Mouse (Mus musculus) testis, adult 2 months (tissue): ENCODE measurements around the gene Usf1. TPM values are rescaled to one million over a fixed set of nuclear protein-coding genes. Genes with fewer than 3 reads are reported as not detected.

Experiments
- H3K27ac ChIP-seq: fragments of 200-500 bp; 2 replicates; pipeline ENCODE4 v1.5.1; 2012; ENCODE audit warnings: low read depth, low read length; ENCODE audit not compliant: control insufficient read depth, insufficient read depth
- H3K27me3 ChIP-seq: fragments of 200-500 bp; 2 replicates; pipeline ENCODE4 v1.6.1; 2012; ENCODE audit warnings: mild to moderate bottlenecking, low read length, moderate library complexity; ENCODE audit not compliant: control insufficient read depth, insufficient read depth
- H3K36me3 ChIP-seq: fragments of 200-500 bp; 2 replicates; pipeline ENCODE4 v1.6.1; 2012; ENCODE audit warnings: mild to moderate bottlenecking, low read length; ENCODE audit not compliant: control insufficient read depth, insufficient read depth
- H3K4me1 ChIP-seq: fragments of 200-500 bp; 2 replicates; pipeline ENCODE4 v1.6.1; 2012; ENCODE audit warnings: low read length; ENCODE audit not compliant: control insufficient read depth, insufficient read depth
- H3K4me3 ChIP-seq: fragments of 200-500 bp; 2 replicates; pipeline ENCODE4 v1.5.1; 2012; ENCODE audit warnings: low read depth, mild to moderate bottlenecking, low read length, moderate library complexity, mixed read lengths; ENCODE audit not compliant: control insufficient read depth
- CTCF ChIP-seq: fragments of 200-500 bp; IDR thresholded peaks from 2 replicates; pipeline ENCODE4 v1.5.1; 2012; ENCODE audit warnings: low read depth, mild to moderate bottlenecking, inconsistent platforms, low read length, moderate library complexity; ENCODE audit not compliant: control insufficient read depth, insufficient read depth, insufficient replicate concordance
- POLR2A ChIP-seq: fragments of 200-500 bp; IDR thresholded peaks from 2 replicates; pipeline ENCODE4 v1.6.1; 2012; ENCODE audit warnings: low read depth, mild to moderate bottlenecking, inconsistent platforms, low read length, moderate library complexity; ENCODE audit not compliant: control insufficient read depth
- polyA plus RNA-seq: library from polyadenylated mRNA; depleted of rRNA; stranded (reverse); fragments of >200 nt; gene quantifications from 2 replicates; pipeline ENCODE4 v1.2.3, GENCODE M21; 2012

Usf1 gene
- polyA plus RNA-seq, 1 experiment = 28.8 TPM

DNA sequence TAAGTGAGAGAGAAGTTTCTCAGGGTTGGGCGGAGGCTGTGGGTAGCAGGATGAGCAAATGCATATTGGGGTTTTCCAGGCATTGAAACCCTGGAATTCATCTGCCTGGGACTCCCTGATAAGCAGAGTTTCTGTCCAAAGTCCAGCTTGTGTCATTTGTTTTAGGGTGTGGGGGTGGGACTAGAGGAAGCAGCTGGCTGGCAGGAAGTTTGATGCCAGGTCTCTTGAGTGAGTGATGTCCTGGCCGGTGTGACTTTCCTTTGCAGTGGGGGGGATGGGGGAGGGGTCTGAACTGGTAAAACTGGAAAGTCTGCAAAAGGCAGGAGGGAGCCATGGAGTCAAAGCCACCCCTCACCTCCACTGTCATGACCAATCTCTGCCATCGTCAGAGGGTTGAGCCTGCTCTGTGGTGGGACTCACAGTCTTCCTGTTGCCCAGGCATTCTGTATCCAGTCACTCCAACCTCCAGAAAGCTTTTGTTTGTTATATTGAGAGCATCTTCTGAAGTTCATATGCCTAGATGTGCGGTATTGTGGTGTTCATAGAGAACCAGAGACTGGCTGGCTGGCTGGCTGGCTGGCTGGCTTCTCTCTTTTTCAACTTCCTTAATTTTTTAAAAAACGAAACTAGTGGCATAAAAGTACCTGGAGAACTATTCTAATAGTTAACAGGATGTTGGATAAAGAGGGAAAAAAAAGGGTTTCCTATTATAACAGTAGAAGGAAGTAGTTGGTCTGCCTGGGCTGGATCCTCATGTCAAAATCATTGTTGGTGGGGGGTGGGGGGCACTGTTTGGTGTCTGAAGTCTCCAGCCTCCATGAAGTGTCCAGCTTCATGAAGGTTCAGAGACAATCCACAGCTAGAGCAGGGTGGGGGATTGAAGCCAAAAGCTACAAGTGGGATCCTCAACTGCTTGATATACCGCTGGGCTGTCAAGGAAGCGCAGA is 30.6 kb downstream of the Usf1 start:
- Histone ChIP-seq H3K36me3 (no peaks in the 10 kb centered on the region), H3K27ac (no peak overlapping the region), H3K27me3 (no peaks in the 10 kb centered on the region), H3K4me3 (no peak overlapping the region), H3K4me1 (peaks cover 11% of the 10 kb centered on the region)
- TF ChIP-seq POLR2A (no peak), CTCF (no peak)

DNA sequence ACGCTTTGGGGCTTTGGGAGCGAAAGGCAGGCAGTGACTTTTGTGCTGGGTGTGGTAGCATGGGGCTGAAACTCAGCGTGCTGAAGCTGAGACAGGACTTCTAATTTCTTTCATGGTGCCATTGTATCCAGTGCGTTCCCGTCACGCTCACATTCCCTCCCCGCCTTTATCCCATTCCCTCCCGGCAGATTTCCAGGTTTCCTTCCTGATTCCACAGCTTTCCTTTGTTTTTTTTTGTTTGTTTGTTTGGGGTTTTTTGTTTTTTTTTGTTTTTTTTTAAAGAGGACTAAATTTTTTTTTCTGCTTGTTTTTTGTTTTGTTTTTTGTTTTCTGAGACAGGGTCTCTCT is 31.3 kb downstream of the Usf1 start:
- Histone ChIP-seq H3K4me3 (no peak overlapping the region), H3K27ac (no peak overlapping the region), H3K27me3 (no peaks in the 10 kb centered on the region), H3K4me1 (peaks cover 7% of the 10 kb centered on the region), H3K36me3 (no peaks in the 10 kb centered on the region)
- TF ChIP-seq CTCF (no peak), POLR2A (no peak)

DNA sequence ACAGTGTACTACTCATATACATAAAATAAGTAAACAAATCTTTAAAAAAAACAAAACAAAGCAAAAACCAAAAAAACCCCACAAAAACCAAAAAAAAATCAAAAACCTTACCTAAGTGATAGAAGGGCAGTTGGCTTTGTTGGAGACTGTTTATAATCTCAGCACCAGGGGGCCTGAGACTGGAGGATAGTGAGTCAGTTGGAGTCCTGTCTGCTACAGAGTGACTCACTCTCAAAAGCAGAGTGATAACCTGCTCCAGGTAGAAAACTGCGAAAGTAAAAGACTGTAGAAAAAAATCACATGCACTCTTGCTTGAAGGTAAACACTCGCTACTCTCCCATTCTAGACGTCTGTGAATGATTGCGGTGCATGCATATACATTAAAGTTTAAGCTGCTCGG is 33.9 kb downstream of the Usf1 start:
- Histone ChIP-seq H3K27me3 (no peaks in the 10 kb centered on the region), H3K36me3 (no peaks in the 10 kb centered on the region), H3K27ac (no peak overlapping the region), H3K4me1 (no peaks in the 10 kb centered on the region; the same call in 1 of the 2 replicates), H3K4me3 (no peak overlapping the region)
- TF ChIP-seq POLR2A (no peak), CTCF (no peak)

DNA sequence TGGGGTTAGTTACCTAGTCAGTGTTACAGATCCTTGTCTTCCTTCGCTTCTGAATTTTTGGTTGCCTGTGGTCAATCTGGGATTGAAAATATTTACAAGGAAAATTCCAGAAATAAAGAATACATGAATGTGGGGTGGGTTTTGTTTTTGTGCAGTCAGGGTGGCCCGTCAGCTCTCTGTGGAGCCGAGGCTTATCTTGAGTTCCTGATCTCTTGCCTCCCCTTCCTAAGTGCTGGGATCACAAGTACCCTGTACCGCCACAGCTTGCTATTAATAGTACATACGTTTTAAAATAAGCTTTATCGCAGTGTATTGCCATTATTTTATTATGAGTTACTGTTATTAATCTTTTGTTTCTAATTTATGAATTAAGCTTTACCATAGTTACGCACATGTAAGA is 35.7 kb downstream of the Usf1 start:
- no peaks in the 10 kb centered on the region for H3K27me3 ChIP-seq
- H3K27ac ChIP-seq = no peak overlapping the region
- no peaks in the 10 kb centered on the region for H3K4me1 ChIP-seq
- H3K36me3 ChIP-seq = no peaks in the 10 kb centered on the region
- TF ChIP-seq CTCF (no peak), POLR2A (no peak)
- no peak overlapping the region for H3K4me3 ChIP-seq

DNA sequence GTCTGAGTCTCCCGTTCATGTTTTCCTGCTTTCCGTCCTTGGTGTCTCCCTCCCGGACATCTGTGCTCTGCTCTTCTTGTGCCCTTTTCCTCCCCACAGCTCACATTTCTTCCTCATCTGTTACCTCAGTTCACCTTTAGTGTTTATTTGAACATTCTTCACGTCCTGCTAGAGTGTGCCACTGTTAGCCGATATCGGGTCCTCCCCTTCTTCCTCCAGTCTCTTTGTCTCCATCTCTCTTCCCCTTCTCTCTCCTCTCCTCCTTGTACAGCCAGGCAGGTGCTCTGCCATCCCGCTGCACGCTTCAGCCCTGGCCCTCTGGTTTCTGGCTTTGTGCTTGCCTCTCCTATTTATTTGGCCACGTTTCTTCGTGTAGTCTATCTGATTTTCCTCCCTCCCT is 36.6 kb downstream of the Usf1 start:
- TF ChIP-seq CTCF = no peak
- no peak for TF ChIP-seq POLR2A
- Histone ChIP-seq H3K27ac (no peak overlapping the region), H3K27me3 (no peaks in the 10 kb centered on the region), H3K4me1 (no peaks in the 10 kb centered on the region), H3K4me3 (no peak overlapping the region), H3K36me3 (no peaks in the 10 kb centered on the region)

DNA sequence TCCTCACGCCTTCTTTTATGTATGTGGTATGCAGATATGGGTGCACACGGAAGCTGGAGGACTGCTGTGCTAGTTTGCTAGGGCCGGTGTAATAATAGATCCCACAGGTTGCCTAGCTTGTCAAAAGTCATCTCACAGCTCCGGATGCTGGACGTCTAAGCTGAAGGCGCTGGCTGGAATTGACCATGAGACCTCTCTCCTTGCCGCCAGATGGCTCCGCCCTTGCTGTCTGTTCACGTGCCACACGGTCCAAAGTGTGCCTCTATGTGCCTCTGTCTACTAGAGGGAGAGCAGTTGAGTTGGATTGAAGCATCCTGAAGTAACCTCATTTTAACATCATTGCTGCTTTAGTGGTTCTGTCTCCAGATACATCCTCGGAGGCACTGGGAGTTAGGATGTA is 38.9 kb downstream of the Usf1 start:
- Histone ChIP-seq H3K4me1 (no peaks in the 10 kb centered on the region), H3K4me3 (no peak overlapping the region), H3K36me3 (no peaks in the 10 kb centered on the region), H3K27ac (no peak overlapping the region), H3K27me3 (no peaks in the 10 kb centered on the region)
- no peak for TF ChIP-seq CTCF
- no peak for TF ChIP-seq POLR2A

DNA sequence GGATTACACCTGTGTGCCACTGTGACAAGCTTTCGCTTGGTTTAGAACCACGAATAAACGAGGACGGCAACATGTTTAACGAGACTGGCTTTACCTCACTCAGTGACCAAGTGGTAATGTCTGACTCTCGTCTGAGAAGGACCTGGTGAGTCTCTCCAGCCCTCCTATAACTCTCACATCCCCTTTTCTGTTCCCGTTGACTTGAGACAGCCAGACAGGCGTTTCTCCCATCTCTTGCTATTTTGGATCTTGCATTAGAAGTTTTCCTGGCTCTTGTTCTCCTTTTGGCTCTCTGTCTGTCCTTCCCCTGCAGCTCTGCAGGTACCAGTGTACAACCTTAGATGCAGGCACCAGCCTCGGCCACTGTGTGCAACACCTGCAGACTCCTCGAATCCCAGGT is 39.9 kb downstream of the Usf1 start:
- H3K4me3 ChIP-seq = no peak overlapping the region
- H3K27me3 ChIP-seq = no peaks in the 10 kb centered on the region
- no peak overlapping the region for H3K27ac ChIP-seq
- no peaks in the 10 kb centered on the region for H3K36me3 ChIP-seq
- no peaks in the 10 kb centered on the region for H3K4me1 ChIP-seq
- TF ChIP-seq POLR2A = no peak
